Mouse (Mus musculus) neural tube, embryonic 13.5 days (tissue): ENCODE data around the gene Mfsd1. TPM values are rescaled to one million over a fixed set of nuclear protein-coding genes. Genes with fewer than 3 reads are reported as not detected.

Source experiments
- ATAC-seq: fragments of 200-750 bp; cut with Nextera tagmentation; 2 replicates; pipeline ENCODE4 v1.8.0; 2017; ENCODE audit warnings: low read depth, mild to moderate bottlenecking, moderate TSS enrichment, moderate library complexity
- H3K27ac ChIP-seq: fragments of 300-500 bp; sonication (generic); replicated peaks from 2 replicates; pipeline ENCODE4 v1.5.1; 2015; ENCODE audit warnings: moderate library complexity, mild to moderate bottlenecking, inconsistent platforms
- H3K27me3 ChIP-seq: fragments of 300-500 bp; sonication (generic); 2 replicates; pipeline ENCODE4 v1.6.1; 2015; ENCODE audit warnings: mild to moderate bottlenecking, inconsistent platforms
- H3K36me3 ChIP-seq: fragments of 300-500 bp; sonication (generic); 2 replicates; pipeline ENCODE4 v1.6.1; 2015; ENCODE audit warnings: mild to moderate bottlenecking, inconsistent platforms
- H3K4me1 ChIP-seq: fragments of 300-500 bp; sonication (generic); replicated peaks from 2 replicates; pipeline ENCODE4 v1.6.1; 2015; ENCODE audit warnings: inconsistent platforms
- H3K4me2 ChIP-seq: fragments of 300-500 bp; sonication (generic); 2 replicates; pipeline ENCODE4 v1.6.1; 2015; ENCODE audit warnings: inconsistent platforms, mild to moderate bottlenecking, moderate library complexity
- H3K4me3 ChIP-seq: fragments of 300-500 bp; sonication (generic); 2 replicates; pipeline ENCODE4 v1.5.1; 2015; ENCODE audit warnings: mild to moderate bottlenecking, inconsistent platforms
- H3K9ac ChIP-seq: fragments of 300-500 bp; sonication (generic); 2 replicates; pipeline ENCODE4 v1.6.1; 2015; ENCODE audit warnings: moderate library complexity, mild to moderate bottlenecking, inconsistent platforms
- H3K9me3 ChIP-seq: fragments of 300-500 bp; sonication (generic); 2 replicates; pipeline ENCODE4 v1.6.1; 2016; ENCODE audit warnings: inconsistent platforms
- WGBS: fragments of 180-500 bp; shearing (Covaris S2); methylation state at CpG from one replicate; pipeline ENCODE4 v1.1.7; 2015; 5-methylcytosine and 5-hydroxymethylcytosine counted together
- polyA plus RNA-seq: library from polyadenylated mRNA; unstranded; fragments of >200 nt; fragmentation: Nextera tagmentation; extraction: Ambion mirVana; gene quantifications from 2 replicates; pipeline ENCODE4 v1.2.1, GENCODE M21; 2015

Gene Mfsd1
- polyA plus RNA-seq, 1 experiment from 2014 or later = 43.8 TPM

DNA sequence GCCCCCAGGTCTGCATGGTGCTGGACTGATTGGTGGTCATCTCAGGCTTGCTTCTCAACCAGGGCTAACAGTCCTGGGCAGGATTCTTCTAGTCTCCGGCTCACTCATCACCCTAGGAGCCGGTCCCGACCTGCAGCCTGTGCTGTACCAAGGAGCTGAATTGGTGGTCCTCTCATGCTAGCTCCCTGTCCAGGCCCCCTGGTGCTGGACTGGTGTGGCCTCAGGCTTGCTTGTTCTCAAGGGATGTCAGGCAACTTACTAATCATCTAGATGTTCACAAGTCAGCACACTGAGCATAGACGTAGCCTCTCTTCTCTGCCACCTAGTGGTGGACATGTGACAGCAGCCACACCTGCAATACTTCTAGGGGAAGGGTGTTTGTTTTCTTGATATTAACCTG lies 9.6 kb upstream of the Mfsd1 start:
- no peak overlapping the region for H3K9ac ChIP-seq
- no peak overlapping the region for H3K4me3 ChIP-seq
- H3K4me1 ChIP-seq = no peaks in the 10 kb centered on the region
- WGBS = 63% methylated on average over 4 of the region's 4 CpGs
- no peaks in the 10 kb centered on the region for H3K9me3 ChIP-seq
- no peak overlapping the region for H3K27ac ChIP-seq
- no peak overlapping the region for H3K4me2 ChIP-seq
- peaks cover 17% of the 10 kb centered on the region for H3K27me3 ChIP-seq
- peak; percentile 62 for ATAC-seq
- H3K36me3 ChIP-seq = no peaks in the 10 kb centered on the region

DNA sequence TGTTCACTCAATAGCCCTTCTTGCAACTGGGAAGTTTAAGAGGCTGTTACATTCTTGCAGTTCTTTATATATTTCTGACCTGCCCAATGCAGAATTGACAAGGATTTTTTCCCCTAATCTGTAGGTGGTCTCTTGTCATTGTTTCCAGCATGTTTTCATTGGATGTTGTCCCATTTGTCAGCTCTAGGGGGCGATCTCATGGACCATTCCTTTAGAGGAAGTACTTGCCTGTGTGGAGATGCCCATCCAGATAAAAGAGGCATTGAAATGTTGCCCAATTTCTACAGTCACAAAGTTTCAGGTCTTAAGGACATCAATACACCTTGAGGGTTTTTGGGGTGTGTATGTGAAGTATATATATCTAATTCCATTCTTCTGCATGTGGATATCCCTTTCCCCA lies 9.0 kb upstream of the Mfsd1 start:
- 5% methylated on average over 1 of the region's 1 CpGs for WGBS

DNA sequence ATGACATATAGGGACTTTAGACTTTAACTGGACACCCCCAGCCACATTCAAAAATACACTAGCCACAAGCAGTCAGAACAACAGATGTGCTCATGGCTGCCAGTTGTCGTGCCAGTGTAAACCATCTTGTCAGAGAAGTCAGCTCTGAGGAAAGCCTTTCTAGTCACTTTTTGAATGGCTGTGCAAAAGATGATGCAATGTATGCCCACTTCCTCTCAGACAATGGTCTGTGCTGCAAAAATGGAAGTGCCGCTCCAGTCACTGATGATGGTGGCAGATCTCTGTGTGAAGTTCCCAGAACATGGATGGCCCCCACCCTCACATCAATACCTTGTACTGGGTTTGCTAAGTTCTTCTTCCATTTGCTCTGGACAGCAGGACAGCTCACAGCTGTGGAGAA lies 6.3 kb upstream of the Mfsd1 start:
- Histone ChIP-seq H3K9ac (no peak overlapping the region), H3K4me2 (no peak overlapping the region), H3K4me3 (no peak overlapping the region), H3K9me3 (no peaks in the 10 kb centered on the region), H3K27ac (no peak overlapping the region), H3K4me1 (no peaks in the 10 kb centered on the region), H3K36me3 (no peaks in the 10 kb centered on the region), H3K27me3 (peaks cover 18% of the 10 kb centered on the region)
- WGBS = 92% methylated on average over 2 of the region's 2 CpGs
- ATAC-seq = no peak

More for the DNA sequence above, 9.0 kb upstream of the Mfsd1 start:
- ATAC-seq = no peak
- Histone ChIP-seq H3K9ac (no peak overlapping the region), H3K9me3 (no peaks in the 10 kb centered on the region), H3K4me3 (no peak overlapping the region), H3K4me1 (no peaks in the 10 kb centered on the region), H3K27ac (no peak overlapping the region), H3K36me3 (no peaks in the 10 kb centered on the region), H3K27me3 (peaks cover 17% of the 10 kb centered on the region), H3K4me2 (no peak overlapping the region)

DNA sequence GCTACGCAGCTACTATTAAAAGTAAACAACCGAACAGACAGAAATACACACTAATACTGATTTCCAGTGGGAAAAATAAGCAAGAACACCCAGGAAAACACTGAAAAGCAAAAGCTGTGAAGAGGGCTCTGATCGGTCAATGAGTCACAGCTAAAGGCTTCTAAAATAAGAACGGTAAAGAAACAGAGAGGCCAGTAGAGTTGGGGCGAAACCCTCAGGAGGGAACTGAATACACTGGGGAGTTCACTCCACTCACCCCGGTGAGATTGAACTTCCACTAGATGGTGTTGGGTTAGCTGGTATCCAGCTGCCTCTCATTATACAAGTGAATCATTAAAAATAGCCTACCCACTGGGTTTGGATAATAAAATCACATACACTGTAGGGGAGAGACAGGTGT lies 5.8 kb upstream of the Mfsd1 start:
- no peak overlapping the region for H3K4me2 ChIP-seq
- 88% methylated on average over 6 of the region's 6 CpGs for WGBS
- no peaks in the 10 kb centered on the region for H3K36me3 ChIP-seq
- ATAC-seq = no peak
- peaks cover 18% of the 10 kb centered on the region for H3K27me3 ChIP-seq
- no peak overlapping the region for H3K9ac ChIP-seq
- H3K4me3 ChIP-seq = no peak overlapping the region
- no peak overlapping the region for H3K27ac ChIP-seq
- no peaks in the 10 kb centered on the region for H3K4me1 ChIP-seq
- H3K9me3 ChIP-seq = no peaks in the 10 kb centered on the region

DNA sequence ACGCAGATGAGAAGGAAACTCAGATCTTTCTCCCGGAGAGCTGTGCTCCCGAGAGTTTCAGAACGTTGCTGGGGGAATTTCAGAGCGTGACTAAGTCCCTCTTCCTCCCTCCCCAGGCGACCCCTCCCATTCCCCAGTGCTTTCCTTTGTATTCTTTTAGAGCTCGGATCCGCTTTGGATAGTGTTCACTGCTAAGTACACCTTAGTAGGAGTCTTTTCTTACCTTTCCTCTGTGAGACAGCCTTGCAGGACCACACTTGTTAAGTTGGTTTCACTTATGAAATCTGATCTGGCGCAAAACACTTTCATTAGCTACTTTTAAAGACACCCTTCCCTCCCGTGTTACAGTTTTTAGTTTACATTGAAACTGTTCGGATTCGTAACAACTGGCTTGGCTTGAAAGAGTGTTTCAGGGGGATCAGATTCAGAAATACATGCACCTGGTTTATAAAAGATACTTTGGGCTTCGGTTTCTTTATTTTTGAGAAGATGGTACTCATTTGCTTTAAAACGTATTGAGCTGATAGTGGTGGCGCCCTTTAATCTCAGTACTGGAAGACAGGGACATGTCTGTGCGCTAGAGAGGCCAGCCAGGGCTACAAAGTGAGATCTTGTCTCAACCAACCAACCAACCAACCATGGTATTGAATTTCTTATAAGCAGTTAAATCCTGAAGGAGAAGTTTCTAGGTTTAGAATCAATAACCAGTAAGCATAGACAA lies 744 bp downstream of the Mfsd1 start:
- peaks cover 26% of the 10 kb centered on the region for H3K36me3 ChIP-seq
- no peaks in the 10 kb centered on the region for H3K9me3 ChIP-seq
- H3K9ac ChIP-seq = peak overlapping the region; percentile 87
- H3K4me1 ChIP-seq = peaks cover 8% of the 10 kb centered on the region
- 23% methylated on average over 16 of the region's 16 CpGs for WGBS
- 0 out of 2 replicates have a peak, but pooled peaks cover 5% of the 10 kb centered on the region for H3K27me3 ChIP-seq
- peak overlapping the region; percentile 77; the same call in 1 of the 2 replicates for H3K27ac ChIP-seq
- H3K4me2 ChIP-seq = peak overlapping the region; percentile 66
- ATAC-seq = peak; percentile 59
- peak overlapping the region; percentile 87 for H3K4me3 ChIP-seq

DNA sequence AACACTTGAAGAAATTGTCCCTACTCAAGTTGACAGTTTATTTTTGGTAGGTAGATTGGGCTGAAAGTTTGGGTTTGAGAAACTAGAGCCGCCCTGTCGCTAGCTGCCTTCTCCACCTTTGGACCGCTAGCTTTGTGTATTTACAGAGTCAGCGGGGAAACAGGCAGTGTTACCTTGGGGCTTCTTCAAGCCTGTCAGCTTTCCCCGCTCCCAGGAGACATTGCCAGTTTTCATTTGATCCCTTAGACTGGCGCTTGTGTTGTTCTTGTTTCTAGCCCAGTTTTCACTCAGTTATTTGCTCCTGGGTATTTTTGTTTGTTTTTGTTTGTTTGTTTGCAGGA lies 1.3 kb downstream of the Mfsd1 start:
- no peak for ATAC-seq
- 89% methylated on average over 6 of the region's 6 CpGs for WGBS
- H3K27me3 ChIP-seq = 0 out of 2 replicates have a peak, but pooled peaks cover 5% of the 10 kb centered on the region
- H3K4me1 ChIP-seq = peaks cover 8% of the 10 kb centered on the region
- no peaks in the 10 kb centered on the region for H3K9me3 ChIP-seq
- H3K4me2 ChIP-seq = peak overlapping the region; percentile 66
- peaks cover 30% of the 10 kb centered on the region for H3K36me3 ChIP-seq
- no peak overlapping the region for H3K27ac ChIP-seq
- H3K4me3 ChIP-seq = peak overlapping the region; percentile 87
- peak overlapping the region; percentile 87; the same call in 1 of the 2 replicates for H3K9ac ChIP-seq

DNA sequence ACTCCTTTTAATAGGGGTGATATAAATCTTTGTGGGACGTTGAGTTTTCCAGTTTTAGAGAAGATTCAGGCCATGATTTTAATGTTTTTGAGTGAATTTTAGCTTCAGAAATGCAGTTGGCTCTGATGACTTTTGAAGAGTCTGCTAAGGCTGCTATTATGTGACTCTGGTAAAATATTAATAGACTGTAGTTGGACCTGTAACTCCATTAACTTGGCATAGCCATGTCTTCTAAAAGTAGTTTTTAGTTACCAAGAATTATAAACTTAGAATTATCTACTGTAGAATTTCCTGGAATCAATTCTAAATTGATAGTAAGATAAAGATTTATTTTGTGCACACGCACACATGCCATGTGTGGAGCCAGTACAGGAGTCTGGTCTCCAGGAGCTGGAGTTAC lies 4.0 kb downstream of the Mfsd1 start:
- no peak overlapping the region for H3K9ac ChIP-seq
- peaks cover 57% of the 10 kb centered on the region for H3K36me3 ChIP-seq
- H3K9me3 ChIP-seq = no peaks in the 10 kb centered on the region
- 90% methylated on average over 2 of the region's 2 CpGs for WGBS
- no peak for ATAC-seq
- H3K27ac ChIP-seq = no peak overlapping the region
- no peaks in the 10 kb centered on the region for H3K27me3 ChIP-seq
- H3K4me1 ChIP-seq = peaks cover 8% of the 10 kb centered on the region
- H3K4me2 ChIP-seq = no peak overlapping the region
- H3K4me3 ChIP-seq = no peak overlapping the region

DNA sequence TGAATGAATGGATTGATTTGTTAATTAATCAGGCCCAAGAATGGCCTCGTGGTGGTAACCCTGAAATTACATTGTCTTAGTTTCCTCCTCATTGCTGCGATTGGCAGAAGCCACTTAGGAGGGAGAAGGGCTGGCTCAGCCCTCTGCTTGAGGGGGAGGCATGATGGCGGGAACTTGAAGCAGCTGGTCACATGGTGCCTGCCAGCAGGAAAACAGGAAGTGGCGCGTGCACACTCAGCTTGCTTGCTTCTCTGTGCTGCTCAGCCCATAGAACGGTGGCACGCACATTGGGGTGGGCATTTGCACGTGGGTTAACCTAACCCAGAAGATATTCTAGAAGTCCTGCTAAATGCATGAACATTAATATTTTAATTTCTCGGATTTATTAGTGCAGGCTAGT lies 4.9 kb downstream of the Mfsd1 start:
- no peak for ATAC-seq
- H3K4me1 ChIP-seq = peaks cover 8% of the 10 kb centered on the region
- no peak overlapping the region for H3K4me3 ChIP-seq
- peaks cover 66% of the 10 kb centered on the region for H3K36me3 ChIP-seq
- H3K27me3 ChIP-seq = no peaks in the 10 kb centered on the region
- no peak overlapping the region for H3K9ac ChIP-seq
- H3K9me3 ChIP-seq = no peaks in the 10 kb centered on the region
- no peak overlapping the region for H3K4me2 ChIP-seq
- 85% methylated on average over 9 of the region's 9 CpGs for WGBS
- no peak overlapping the region for H3K27ac ChIP-seq

DNA sequence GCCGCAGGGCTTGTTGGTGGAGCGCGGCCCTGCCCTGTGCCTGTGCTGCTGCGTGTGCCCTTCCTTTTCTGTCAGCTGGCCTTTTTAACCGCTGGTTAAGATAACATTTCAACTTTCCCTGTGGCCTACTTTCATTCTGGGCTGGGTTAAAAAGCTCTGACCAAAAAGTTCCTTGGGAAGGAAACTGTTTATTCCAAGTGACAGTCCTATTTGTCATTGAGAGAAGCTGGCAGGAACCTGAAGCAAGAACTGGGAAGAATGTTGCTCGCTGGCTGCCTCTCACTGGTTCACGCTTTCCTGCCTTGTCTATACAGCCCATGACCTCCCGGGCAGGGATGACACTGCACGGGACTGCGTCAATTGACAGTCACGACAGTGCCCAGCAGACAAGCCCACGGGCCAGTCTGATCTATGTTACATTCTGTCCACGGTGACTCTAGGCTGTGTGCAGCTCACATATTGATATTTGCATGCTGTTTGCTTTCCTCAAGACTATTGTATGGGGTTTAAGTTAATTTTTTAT lies 19.1 kb downstream of the Mfsd1 start:
- no peak overlapping the region for H3K9ac ChIP-seq
- no peak overlapping the region for H3K4me3 ChIP-seq
- no peak overlapping the region for H3K4me2 ChIP-seq
- ATAC-seq = no peak
- peaks cover 57% of the 10 kb centered on the region for H3K36me3 ChIP-seq
- 95% methylated on average over 13 of the region's 13 CpGs for WGBS
- no peaks in the 10 kb centered on the region for H3K27me3 ChIP-seq
- H3K27ac ChIP-seq = no peak overlapping the region
- no peaks in the 10 kb centered on the region for H3K4me1 ChIP-seq
- H3K9me3 ChIP-seq = no peaks in the 10 kb centered on the region

DNA sequence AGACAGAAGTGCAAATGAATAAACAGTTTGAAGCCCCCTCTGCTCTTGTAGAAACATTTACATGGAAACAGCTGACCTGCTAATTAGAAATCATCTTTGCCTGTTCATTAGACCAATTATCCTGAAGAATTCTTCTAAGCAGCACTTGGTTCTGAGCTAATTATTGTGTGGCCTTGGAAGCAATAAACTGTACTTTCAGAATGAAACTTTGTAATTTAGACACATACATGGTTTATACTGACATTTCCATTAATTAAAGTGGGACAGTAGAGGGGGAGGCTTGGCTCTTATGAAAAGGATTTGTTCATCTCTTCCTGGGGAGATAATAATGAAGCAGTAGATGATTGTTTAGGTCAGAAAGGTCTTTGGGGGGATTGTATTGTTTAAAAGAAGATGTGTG lies 35.7 kb downstream of the Mfsd1 start:
- Histone ChIP-seq H3K27ac (no peak overlapping the region), H3K27me3 (no peaks in the 10 kb centered on the region), H3K36me3 (no peaks in the 10 kb centered on the region), H3K9me3 (no peaks in the 10 kb centered on the region), H3K4me3 (no peak overlapping the region), H3K4me1 (no peaks in the 10 kb centered on the region), H3K4me2 (no peak overlapping the region), H3K9ac (no peak overlapping the region)
- ATAC-seq = no peak

DNA sequence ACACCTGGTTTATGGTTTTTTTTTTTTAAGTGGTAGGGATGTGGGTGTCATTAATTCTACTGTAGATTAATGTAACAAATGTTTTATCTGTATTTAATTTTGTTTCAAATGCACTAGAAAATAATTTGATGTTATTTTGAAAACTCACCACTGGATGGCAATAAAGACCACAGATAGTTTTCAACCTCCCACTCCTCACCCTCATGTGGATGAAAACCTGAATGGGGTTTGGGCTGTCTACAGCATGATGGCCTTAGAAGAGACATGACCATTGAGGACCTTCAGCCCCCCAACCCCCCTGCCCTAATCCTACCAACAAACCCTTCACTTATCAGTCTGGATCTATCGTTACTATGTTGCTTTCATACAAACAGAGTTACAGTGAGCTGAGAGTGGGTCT lies 42.1 kb downstream of the Mfsd1 start:
- 91% methylated on average over 1 of the region's 1 CpGs for WGBS
- no peak overlapping the region for H3K27ac ChIP-seq
- no peak overlapping the region for H3K4me3 ChIP-seq
- no peak overlapping the region for H3K4me2 ChIP-seq
- 0 out of 2 replicates have a peak, but pooled peaks have one; percentile 66 for ATAC-seq
- H3K9me3 ChIP-seq = no peaks in the 10 kb centered on the region
- no peak overlapping the region for H3K9ac ChIP-seq
- H3K27me3 ChIP-seq = no peaks in the 10 kb centered on the region
- no peaks in the 10 kb centered on the region for H3K4me1 ChIP-seq
- no peaks in the 10 kb centered on the region for H3K36me3 ChIP-seq

DNA sequence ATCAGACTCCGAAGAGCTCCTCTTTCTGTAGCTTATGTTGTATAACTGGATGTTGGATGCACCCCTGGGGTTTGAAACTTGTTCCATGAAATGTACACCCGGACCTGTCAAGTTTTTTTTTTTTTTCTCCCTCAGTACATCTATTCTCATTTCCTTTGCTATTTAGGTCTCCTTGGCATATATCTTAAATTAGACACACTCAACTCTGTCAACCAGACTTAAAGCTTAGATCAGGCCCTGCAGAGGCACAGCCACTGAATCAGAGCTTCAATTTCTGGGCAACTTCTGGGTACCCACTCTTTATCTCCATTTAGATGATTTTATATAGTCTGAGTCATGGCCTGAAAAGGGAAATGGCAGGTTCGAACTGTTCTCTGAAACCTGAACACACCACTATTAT lies 60.6 kb downstream of the Mfsd1 start:
- no peaks in the 10 kb centered on the region for H3K9me3 ChIP-seq
- WGBS = 74% methylated on average over 3 of the region's 3 CpGs
- no peaks in the 10 kb centered on the region for H3K36me3 ChIP-seq
- no peak overlapping the region for H3K4me3 ChIP-seq
- no peak overlapping the region for H3K4me2 ChIP-seq
- H3K9ac ChIP-seq = no peak overlapping the region
- no peak overlapping the region for H3K27ac ChIP-seq
- no peak for ATAC-seq
- H3K27me3 ChIP-seq = no peaks in the 10 kb centered on the region
- peaks cover 8% of the 10 kb centered on the region for H3K4me1 ChIP-seq
